Mouse (Mus musculus) neural tube, embryonic 13.5 days (tissue): Measurements from ENCODE around the gene Ttc5. TPM values are rescaled to one million over a fixed set of nuclear protein-coding genes. Genes with fewer than 3 reads are reported as not detected.
A peak's percentile ranks its signal among the peaks of the same experiment; 100 is the strongest.

ENCODE experiments used
- ATAC-seq: fragments of 200-750 bp; cut with Nextera tagmentation; 2 replicates; pipeline ENCODE4 v1.8.0; 2017; ENCODE audit warnings: low read depth, mild to moderate bottlenecking, moderate TSS enrichment, moderate library complexity
- H3K27ac ChIP-seq: fragments of 300-500 bp; sonication (generic); replicated peaks from 2 replicates; pipeline ENCODE4 v1.5.1; 2015; ENCODE audit warnings: moderate library complexity, mild to moderate bottlenecking, inconsistent platforms
- H3K27me3 ChIP-seq: fragments of 300-500 bp; sonication (generic); 2 replicates; pipeline ENCODE4 v1.6.1; 2015; ENCODE audit warnings: mild to moderate bottlenecking, inconsistent platforms
- H3K36me3 ChIP-seq: fragments of 300-500 bp; sonication (generic); 2 replicates; pipeline ENCODE4 v1.6.1; 2015; ENCODE audit warnings: mild to moderate bottlenecking, inconsistent platforms
- H3K4me1 ChIP-seq: fragments of 300-500 bp; sonication (generic); replicated peaks from 2 replicates; pipeline ENCODE4 v1.6.1; 2015; ENCODE audit warnings: inconsistent platforms
- H3K4me2 ChIP-seq: fragments of 300-500 bp; sonication (generic); 2 replicates; pipeline ENCODE4 v1.6.1; 2015; ENCODE audit warnings: inconsistent platforms, mild to moderate bottlenecking, moderate library complexity
- H3K4me3 ChIP-seq: fragments of 300-500 bp; sonication (generic); 2 replicates; pipeline ENCODE4 v1.5.1; 2015; ENCODE audit warnings: mild to moderate bottlenecking, inconsistent platforms
- H3K9ac ChIP-seq: fragments of 300-500 bp; sonication (generic); 2 replicates; pipeline ENCODE4 v1.6.1; 2015; ENCODE audit warnings: moderate library complexity, mild to moderate bottlenecking, inconsistent platforms
- H3K9me3 ChIP-seq: fragments of 300-500 bp; sonication (generic); 2 replicates; pipeline ENCODE4 v1.6.1; 2016; ENCODE audit warnings: inconsistent platforms
- WGBS: fragments of 180-500 bp; shearing (Covaris S2); methylation state at CpG from one replicate; pipeline ENCODE4 v1.1.7; 2015; 5-methylcytosine and 5-hydroxymethylcytosine counted together
- polyA plus RNA-seq: library from polyadenylated mRNA; unstranded; fragments of >200 nt; fragmentation: Nextera tagmentation; extraction: Ambion mirVana; gene quantifications from 2 replicates; pipeline ENCODE4 v1.2.1, GENCODE M21; 2015

Ttc5 gene
- polyA plus RNA-seq, 1 experiment from 2014 or later: 114 TPM

DNA sequence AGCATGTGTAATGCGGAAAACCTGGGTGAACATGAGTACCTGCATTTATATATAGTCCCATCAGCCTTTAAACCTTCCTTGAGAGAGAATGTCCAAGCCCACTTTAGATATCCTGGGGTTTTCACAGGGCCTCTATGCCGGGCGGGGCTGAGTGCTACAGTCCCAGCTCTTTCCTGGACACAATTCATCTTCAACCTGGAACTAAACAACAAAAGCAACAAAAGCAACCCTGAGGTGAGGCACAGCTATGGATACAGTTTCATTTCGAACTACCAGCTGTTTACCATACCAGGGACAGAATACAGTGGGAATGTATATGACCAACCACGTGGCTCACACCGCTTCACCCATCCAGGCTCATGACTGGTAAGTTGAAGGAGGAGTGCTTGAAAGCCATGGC is 17.1 kb upstream of the Ttc5 start:
- Histone ChIP-seq H3K36me3 (no peaks in the 10 kb centered on the region), H3K9ac (no peak overlapping the region), H3K27me3 (no peaks in the 10 kb centered on the region), H3K4me3 (no peak overlapping the region), H3K9me3 (no peaks in the 10 kb centered on the region), H3K27ac (no peak overlapping the region), H3K4me2 (no peak overlapping the region), H3K4me1 (peaks cover 6% of the 10 kb centered on the region; the same call in 1 of the 2 replicates)
- ATAC-seq: no peak
- WGBS: 85% methylated on average over 6 of the region's 6 CpGs

DNA sequence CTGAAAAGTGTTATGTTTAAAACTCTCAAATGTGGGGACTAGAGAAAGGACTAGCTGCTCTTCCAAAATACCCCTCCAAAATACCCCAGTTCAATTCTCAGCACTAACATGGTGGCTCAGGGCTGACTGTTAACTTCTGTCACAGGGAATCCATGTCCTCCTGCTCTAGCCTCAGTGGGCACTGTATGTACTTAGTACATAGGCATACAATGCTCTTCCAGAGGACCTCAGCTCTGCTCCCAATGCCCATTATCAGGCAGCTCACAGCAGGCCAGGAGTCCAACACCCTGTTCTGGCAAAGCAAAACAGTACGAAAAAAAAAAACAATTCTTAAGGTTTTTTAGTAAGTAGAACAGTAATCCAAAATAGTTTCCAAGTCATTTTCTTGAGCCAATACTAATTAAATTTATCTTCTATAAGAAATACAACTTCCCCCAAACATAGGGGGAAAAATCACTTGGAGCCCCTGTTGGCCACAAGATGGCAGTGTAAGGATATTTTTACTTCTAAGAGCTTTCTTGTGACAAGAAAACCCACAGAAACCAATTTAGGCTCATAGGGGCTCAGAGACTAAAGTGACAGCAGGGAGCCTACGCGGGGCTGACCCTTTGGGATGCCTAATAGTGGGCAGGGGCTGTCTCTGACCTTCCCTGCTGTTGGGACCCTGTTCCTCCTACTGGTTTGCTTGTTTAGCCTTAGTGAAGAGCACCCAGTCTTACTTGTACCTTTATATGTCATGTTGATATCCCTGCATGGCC is 14.4 kb upstream of the Ttc5 start:
- H3K36me3 ChIP-seq: no peaks in the 10 kb centered on the region
- 6% methylated on average over 3 of the region's 3 CpGs for WGBS
- no peak overlapping the region; the same call in 1 of the 2 replicates for H3K9ac ChIP-seq
- H3K9me3 ChIP-seq: no peaks in the 10 kb centered on the region
- no peak overlapping the region for H3K27ac ChIP-seq
- H3K4me3 ChIP-seq: no peak overlapping the region
- H3K4me2 ChIP-seq: peak overlapping the region; percentile 20; the same call in 1 of the 2 replicates
- no peaks in the 10 kb centered on the region for H3K27me3 ChIP-seq
- ATAC-seq: 0 out of 2 replicates have a peak, but pooled peaks have one; percentile 23
- peaks cover 3% of the 10 kb centered on the region; the same call in 1 of the 2 replicates for H3K4me1 ChIP-seq

DNA sequence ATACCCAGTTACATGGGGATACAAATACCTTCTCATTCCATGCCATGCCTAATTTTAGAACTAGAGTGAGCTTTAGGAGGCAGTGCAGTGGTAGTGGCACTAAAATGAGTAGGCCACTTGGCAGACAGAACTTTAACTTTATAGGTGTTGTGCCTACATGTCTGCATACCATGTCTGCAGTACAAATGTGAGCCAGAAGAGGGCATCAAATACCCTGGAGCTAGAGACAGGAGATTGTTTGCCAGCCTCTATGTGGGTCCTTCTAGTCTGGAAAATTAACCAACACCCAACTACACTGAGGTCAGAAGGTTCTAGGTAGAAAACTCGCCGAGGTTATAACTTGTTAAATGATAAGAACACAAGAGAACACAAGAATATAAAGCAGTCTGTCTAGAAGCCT is 13.2 kb upstream of the Ttc5 start:
- Histone ChIP-seq H3K4me1 (peaks cover 3% of the 10 kb centered on the region; the same call in 1 of the 2 replicates), H3K9me3 (no peaks in the 10 kb centered on the region), H3K9ac (no peak overlapping the region), H3K27ac (no peak overlapping the region), H3K4me2 (no peak overlapping the region), H3K4me3 (no peak overlapping the region), H3K27me3 (no peaks in the 10 kb centered on the region), H3K36me3 (no peaks in the 10 kb centered on the region)
- no peak for ATAC-seq
- 66% methylated on average over 2 of the region's 2 CpGs for WGBS

DNA sequence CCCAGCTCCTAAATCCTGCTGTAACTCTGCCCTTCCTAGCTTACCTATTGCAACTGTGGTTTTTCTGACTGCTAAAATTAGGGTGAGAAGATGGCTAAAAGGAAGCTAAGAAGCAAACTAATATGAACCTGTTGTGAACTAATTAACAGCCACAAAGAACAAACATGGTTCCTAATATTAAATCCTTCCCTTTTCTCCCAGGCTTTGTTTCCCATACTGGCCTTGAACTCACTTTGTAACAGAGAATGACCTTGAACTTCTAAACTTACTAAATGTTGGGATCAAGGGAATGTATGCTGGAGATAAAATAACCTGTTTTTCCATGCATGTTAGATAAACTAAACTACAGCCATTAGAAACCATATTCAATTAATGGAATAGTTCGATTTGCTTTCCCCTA is 11.1 kb upstream of the Ttc5 start:
- Histone ChIP-seq H3K27ac (no peak overlapping the region), H3K9ac (no peak overlapping the region), H3K4me2 (no peak overlapping the region), H3K27me3 (no peaks in the 10 kb centered on the region), H3K36me3 (no peaks in the 10 kb centered on the region), H3K4me1 (peaks cover 3% of the 10 kb centered on the region; the same call in 1 of the 2 replicates), H3K4me3 (no peak overlapping the region), H3K9me3 (no peaks in the 10 kb centered on the region)
- ATAC-seq: no peak
- WGBS: 82% methylated on average over 1 of the region's 1 CpGs

DNA sequence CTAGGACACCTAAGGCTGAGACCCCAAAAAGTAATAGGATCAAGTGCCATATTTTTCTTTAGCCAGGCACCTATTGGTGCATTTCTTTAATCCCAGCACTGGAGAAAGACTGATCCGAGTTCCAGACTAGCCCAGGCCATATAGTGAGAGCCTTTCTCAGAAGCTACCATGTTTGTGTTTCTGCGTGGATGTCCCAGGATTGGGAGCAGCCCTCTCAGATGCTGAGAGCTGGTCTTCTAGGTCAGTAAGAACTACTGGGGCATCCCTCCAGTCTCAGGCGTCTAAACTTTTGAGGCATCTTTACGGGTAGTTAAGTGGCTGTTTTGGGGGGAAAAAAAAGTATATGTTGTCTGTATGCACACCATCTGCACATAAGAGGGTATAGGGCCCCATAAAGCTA is 10.6 kb upstream of the Ttc5 start:
- 78% methylated on average over 4 of the region's 4 CpGs for WGBS
- H3K4me1 ChIP-seq: peaks cover 3% of the 10 kb centered on the region; the same call in 1 of the 2 replicates
- no peak for ATAC-seq

DNA sequence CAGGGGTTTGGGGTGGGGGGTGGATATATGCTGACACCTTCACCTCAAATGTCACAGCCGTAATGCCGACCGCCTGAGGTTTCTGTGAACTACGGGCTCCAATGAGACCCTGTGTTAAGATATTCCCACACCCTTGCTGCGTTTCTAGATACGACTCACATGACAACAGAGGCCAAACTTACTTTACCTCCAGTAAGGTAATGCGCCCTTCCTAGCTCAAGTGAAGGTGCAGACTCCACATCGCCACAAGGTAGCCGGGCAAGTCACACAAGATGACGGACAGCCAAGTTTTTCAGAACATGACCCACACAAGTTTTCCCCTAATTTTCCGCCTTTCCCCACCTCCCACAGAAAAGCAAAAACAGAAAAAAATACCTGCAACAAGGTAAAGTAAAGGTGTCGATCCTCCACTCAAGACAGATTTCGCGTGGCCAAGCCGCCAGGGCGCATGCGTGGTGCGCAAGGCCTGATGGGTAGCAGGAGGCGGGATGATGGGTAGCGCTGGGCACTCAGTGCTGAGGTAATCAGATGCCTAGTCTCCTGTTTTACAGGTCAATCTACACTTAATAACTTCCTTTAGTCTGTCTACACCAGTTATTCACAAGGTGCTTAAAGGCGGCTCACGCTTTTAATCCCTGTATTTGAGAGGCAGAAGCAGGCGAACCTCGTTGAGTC is 10.1 kb upstream of the Ttc5 start:
- H3K27me3 ChIP-seq: no peaks in the 10 kb centered on the region
- H3K27ac ChIP-seq: no peak overlapping the region
- WGBS: 94% methylated on average over 24 of the region's 24 CpGs
- H3K36me3 ChIP-seq: no peaks in the 10 kb centered on the region
- peaks cover 3% of the 10 kb centered on the region; the same call in 1 of the 2 replicates for H3K4me1 ChIP-seq
- H3K9ac ChIP-seq: no peak overlapping the region
- H3K4me2 ChIP-seq: no peak overlapping the region
- no peak for ATAC-seq
- H3K4me3 ChIP-seq: no peak overlapping the region
- H3K9me3 ChIP-seq: no peaks in the 10 kb centered on the region

More for the DNA sequence above, 10.6 kb upstream of the Ttc5 start:
- Histone ChIP-seq H3K27me3 (no peaks in the 10 kb centered on the region), H3K9ac (no peak overlapping the region), H3K27ac (no peak overlapping the region), H3K36me3 (no peaks in the 10 kb centered on the region), H3K4me2 (no peak overlapping the region), H3K9me3 (no peaks in the 10 kb centered on the region), H3K4me3 (no peak overlapping the region)

DNA sequence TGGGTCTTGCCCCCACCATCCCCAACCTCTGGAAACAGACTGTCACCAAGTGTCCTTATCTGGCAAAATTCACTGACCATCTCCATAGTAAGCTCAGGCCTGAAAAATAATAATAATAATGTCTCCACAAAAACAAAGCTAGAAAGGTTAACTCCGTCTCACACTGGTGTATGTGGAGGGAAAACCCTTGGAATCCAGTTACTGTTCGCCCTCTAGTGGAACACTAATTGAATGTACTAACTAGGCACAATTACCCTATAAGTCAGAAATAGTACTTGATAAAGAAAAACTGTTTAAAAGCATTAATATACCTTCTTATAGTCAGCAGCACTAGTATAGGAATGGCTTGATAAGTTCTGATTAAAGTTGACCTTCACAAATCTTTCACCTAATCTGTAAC is 2.8 kb upstream of the Ttc5 start:
- Histone ChIP-seq H3K4me2 (no peak overlapping the region), H3K4me1 (peaks cover 13% of the 10 kb centered on the region), H3K27me3 (no peaks in the 10 kb centered on the region), H3K36me3 (no peaks in the 10 kb centered on the region), H3K9me3 (no peaks in the 10 kb centered on the region), H3K27ac (no peak overlapping the region), H3K4me3 (no peak overlapping the region), H3K9ac (no peak overlapping the region)
- no peak for ATAC-seq
- 13% methylated on average over 2 of the region's 2 CpGs for WGBS

DNA sequence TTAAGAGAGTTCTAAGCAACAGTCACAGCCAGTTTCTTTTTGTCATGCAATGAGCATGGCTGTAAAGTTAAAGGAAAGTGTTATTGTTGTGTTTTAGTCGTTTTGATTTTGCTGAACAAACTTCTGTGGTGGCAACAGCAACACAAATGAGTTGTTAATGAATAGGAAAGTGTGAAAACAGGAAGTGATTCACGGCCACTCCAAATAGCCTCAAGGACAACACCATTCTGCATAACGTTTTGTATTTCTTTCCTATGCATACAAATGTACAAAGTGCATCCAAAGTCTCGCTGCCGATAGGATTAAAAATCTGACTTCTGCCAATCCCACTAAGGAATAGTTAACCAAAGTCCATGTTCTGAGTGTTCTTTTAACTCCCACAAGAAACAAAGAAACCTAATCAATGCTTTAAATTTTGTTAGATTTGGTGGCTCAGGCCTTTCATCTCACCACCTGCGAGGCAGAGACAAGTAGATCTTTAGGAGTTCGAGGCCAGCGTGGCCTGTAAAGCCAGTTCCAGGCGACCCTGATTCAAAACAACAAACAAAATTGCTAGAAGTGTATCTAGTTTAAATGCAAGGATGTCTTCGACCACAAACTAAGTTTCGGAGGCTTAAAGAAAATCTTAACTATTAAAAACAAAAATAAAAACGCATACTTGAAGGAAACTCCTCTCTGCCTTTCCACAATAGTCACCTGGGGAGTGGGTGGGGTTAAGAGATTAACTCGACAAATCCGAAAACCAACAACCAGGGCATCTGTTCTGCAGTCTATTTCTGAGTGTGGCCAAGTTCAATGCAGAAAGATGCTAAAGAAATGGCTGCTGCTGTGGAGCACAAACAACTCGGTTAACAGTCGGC is 698 bp downstream of the Ttc5 start:
- no peaks in the 10 kb centered on the region for H3K27me3 ChIP-seq
- peak overlapping the region; percentile 61 for H3K4me2 ChIP-seq
- no peak for ATAC-seq
- 0 out of 2 replicates have a peak, but pooled peaks cover 4% of the 10 kb centered on the region for H3K9me3 ChIP-seq
- 30% methylated on average over 15 of the region's 16 CpGs for whole genome bisulfite sequencing
- peaks cover 29% of the 10 kb centered on the region for H3K36me3 ChIP-seq
- H3K27ac ChIP-seq: peak overlapping the region; percentile 81
- H3K4me3 ChIP-seq: peak overlapping the region; percentile 81
- H3K4me1 ChIP-seq: peaks cover 16% of the 10 kb centered on the region
- peak overlapping the region; percentile 82 for H3K9ac ChIP-seq

DNA sequence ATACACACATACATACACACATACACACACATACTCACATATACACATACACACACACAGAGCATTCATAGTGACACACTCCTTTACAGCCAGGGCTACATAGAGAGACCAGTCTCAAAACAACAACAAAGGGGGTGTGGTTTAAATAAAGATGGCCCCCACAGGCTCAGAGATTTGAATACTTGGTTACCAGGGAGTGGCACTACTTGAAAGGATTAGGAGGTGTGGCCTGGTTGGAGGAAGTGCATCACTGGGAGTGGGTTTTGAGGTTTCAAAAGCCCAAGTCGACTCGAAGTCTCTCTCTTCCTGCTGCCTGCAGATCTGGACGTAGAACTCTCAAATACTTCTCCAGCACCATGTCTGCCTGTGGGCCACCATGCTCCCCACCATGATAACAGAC is 3.2 kb downstream of the Ttc5 start:
- H3K9me3 ChIP-seq: 0 out of 2 replicates have a peak, but pooled peaks cover 4% of the 10 kb centered on the region
- H3K27me3 ChIP-seq: no peaks in the 10 kb centered on the region
- H3K27ac ChIP-seq: no peak overlapping the region
- no peak overlapping the region for H3K4me3 ChIP-seq
- WGBS: 97% methylated on average over 3 of the region's 3 CpGs
- peaks cover 16% of the 10 kb centered on the region for H3K4me1 ChIP-seq
- peaks cover 45% of the 10 kb centered on the region for H3K36me3 ChIP-seq
- no peak for ATAC-seq
- H3K4me2 ChIP-seq: no peak overlapping the region
- no peak overlapping the region for H3K9ac ChIP-seq

DNA sequence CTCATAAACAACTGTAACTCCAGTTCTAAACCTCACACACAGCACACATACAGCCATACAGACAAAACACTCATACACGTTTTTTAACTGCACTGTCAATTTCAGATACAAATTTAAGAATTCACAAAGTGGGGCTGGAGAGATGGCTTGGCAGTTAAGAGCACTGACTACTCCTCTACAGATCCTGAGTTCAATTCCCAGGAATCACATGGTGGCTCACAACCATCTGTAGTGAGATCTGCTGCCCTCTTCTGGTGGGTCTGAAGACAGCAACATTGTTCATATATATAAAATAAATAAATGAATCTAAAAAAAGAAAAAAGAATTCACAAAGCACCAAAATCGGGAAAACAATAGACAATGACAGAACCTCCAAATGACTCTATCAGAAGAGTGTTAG is 14.0 kb downstream of the Ttc5 start:
- H3K9me3 ChIP-seq: no peaks in the 10 kb centered on the region
- no peak overlapping the region for H3K9ac ChIP-seq
- no peaks in the 10 kb centered on the region for H3K4me1 ChIP-seq
- peaks cover 96% of the 10 kb centered on the region for H3K36me3 ChIP-seq
- no peak overlapping the region for H3K27ac ChIP-seq
- H3K4me2 ChIP-seq: no peak overlapping the region
- no peak overlapping the region for H3K4me3 ChIP-seq
- no peak for ATAC-seq
- no peaks in the 10 kb centered on the region for H3K27me3 ChIP-seq
- 87% methylated on average over 2 of the region's 2 CpGs for WGBS

DNA sequence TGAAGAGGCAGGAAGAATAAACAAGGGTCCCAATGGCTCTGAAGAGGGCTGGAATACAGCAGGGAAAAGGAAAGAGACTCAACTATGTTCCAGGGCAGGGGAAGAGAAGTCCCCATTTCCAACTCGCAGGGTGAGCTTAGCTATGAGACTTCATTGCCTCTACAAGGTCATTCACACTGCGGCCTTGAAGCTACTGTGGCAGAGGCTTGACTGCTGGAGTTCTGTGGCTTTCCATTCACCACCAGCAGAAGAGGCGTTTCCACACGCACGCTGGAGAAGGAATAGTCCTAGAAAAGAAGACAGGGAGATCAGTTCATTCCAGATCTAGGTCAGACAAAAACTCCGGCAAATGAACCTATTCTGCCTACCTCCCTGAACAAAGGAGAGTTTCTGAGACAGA is 19.6 kb downstream of the Ttc5 start:
- Histone ChIP-seq H3K27ac (no peak overlapping the region), H3K36me3 (peaks cover 75% of the 10 kb centered on the region), H3K9me3 (no peaks in the 10 kb centered on the region), H3K4me1 (no peaks in the 10 kb centered on the region), H3K27me3 (no peaks in the 10 kb centered on the region), H3K9ac (no peak overlapping the region), H3K4me3 (no peak overlapping the region), H3K4me2 (no peak overlapping the region)
- no peak for ATAC-seq
- WGBS: 91% methylated on average over 6 of the region's 6 CpGs
